Mouse (Mus musculus) lung, postnatal 25 days (tissue): Measurements from ENCODE around the gene Tpbg.
"Not testable (repeated sequence)": the region's sequence is repeated elsewhere in the genome, so short reads cannot be mapped to it uniquely, and the experiment has no call there.

ENCODE experiments used
- DNase-seq: peaks from one replicate; pipeline ENCODE4 v3.0.0; 2022; ENCODE audit warnings: low spot score

Tpbg gene

DNA sequence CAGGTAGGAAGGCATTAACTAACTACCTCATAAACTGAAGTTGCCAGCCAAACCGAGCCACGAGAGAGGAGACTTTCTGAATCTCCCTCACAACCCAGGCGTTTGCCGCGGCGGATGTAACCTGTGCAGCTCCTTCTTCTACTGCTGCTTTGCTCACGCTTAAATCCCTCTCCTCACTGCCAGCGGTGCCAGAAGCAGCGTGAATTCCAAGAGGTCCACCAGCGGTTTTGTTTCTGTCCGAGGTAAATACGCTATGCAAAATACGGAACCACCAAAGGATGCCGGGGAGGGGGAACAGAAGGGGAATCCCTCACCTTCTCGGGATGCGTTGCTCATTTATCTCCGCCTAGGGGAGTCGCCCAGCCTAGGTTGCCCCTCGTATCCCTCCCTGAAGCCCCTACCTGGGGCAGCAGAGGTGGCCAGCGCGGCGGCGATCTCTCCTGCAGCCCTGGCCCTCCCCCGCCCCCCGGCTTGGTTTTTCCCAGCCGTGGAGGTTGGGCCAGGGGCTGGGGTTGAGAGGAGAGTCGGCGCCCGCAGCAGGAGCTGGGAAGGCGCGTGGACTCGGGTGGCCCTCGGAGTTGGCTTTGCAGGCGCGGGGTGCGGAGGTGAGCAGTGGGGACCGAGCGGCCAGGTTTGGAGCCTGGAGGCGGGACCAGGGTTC is at the start of gene Tpbg:
Gene Tpbg (plus strand): TSS at position 30 of the 661 bp plus-strand sequence.
- DNase-seq = peak; percentile 7

DNA sequence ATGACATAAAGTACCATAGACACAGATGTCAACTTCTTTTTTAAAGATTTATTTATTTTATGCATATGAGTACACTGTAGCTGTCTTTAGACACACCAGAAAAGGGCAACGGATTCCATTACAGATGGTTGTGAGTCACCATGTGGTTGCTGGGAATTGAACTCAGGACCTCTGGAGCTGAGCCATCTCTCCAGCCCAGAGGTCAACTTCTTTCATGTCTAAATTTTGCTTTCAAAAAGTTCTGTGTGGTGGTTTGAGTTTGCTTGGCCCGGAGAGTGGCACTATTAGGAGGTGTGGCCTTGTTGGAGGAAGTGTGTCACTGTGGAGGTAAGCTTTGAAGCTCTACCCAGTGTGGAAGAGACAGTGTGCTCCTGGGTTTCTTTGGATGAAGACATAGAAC is 40.2 kb upstream of the Tpbg start:
- DNase-seq = not testable (repeated sequence)

DNA sequence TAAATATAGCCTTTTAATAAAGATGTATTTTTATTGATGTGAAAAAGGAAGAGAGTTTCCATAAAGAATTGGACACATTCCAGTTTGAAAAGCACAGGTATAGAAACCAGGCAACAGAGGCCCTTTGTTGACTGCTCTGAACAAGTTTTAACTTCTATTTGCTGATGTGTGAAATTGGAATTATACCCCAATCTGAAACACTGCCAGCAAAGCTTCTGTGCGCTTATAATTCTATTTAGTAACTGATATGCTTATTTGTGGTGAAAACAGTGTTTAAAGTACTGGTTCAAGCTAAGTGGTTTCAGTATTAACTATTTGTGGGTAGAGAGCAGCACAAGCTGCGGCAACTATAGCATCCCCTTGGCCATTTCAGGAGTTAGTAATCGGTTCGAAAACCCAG is 39.6 kb upstream of the Tpbg start:
- no peak for DNase-seq

DNA sequence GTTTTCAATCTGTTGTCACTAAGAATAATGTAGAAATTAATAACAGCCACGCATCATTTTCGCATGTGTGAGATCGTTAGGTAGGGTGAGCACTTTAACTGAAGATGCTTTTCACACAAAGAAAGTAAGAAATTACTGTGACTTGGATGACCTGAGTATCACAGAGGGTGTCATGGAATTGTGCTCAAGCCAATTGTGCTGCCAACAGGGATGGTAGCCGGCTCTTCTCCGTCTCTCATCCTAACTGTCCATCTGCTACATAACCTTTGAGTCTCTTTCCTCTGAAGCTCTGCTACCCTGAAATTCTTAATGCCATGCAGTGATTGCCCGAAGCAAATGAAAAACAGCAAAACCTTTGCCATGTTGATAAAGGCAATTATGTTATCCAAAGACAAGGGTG is 35.8 kb upstream of the Tpbg start:
- DNase-seq = no peak

DNA sequence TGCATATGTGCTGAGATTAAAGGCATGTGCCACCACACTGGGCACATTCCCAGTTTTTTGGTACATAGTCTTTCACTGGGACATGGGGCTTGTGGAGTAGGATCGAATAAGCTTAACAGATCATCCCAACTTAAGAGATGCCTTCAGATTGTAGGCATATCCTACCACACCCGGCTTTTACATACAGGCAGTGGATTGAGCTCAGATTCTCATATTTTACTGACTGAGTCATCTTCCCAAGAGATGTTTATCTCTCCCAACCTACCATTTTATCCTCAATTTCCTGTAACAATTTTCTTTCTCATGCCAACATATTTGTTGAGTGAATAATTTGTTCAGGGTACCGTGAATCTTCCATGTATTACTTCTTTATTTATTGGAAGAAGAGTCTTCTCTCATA is 32.9 kb upstream of the Tpbg start:
- DNase-seq = no peak

DNA sequence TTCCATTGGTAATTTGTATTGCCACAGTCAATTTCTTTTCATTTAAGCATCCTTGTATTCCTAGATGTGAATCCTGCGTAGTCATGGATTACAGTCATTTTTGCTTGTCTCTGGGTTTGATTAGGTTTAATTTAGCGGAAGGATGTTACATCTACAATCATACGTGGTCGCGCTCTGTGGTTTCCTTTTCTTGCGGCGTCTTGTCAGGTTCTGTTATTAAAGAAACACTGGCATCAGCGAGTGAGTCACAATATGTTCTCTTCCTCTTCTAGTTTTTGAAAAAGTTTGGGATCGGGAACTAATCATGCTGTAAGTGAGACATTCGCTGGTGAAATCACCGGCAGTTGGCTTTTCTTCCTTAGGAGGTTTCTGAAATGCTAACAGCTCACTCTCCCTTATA is 21.4 kb upstream of the Tpbg start:
- no peak for DNase-seq

DNA sequence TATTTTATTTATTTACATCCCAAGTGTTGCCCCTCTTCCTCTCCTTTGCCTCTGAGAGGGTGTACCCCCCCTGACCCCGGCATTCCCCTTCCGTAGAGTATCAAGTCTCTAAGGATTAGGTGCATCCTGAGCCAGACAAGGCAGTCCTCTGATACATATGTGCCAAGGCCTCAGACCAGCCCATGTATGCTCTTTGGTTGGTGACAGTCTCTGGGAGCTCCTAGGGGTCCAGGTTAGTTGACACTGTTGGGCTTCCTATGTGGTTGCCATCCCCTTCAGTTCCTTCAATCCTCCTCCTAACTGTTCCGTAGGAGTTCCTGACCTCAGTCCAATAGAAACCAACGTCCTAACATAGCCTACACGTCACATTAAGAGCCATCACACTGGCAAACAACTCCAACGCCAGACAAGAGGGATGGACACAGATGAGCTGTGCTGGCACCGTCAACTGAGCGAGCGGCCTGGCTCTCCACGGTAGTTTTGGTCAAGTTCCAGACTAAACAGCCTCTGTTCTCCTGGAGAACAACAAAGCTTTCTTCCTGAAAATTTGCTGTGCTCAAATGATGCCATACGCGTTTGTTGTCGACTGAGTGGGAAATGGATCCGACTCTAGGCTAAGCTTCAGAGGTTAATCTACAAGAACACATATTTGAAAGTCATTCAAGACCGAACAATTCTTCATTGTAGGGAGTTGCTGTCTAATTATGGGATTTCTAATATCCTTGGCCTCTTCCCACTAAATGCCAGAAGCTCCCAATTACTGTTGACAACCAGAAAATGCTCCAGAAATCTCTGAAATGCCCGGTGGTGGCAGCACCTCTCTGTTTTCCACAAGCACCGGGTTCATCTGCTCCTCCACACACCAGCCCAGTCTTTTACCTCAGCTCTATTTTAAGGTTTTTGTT is 6.4 kb upstream of the Tpbg start:
- DNase-seq = no peak

DNA sequence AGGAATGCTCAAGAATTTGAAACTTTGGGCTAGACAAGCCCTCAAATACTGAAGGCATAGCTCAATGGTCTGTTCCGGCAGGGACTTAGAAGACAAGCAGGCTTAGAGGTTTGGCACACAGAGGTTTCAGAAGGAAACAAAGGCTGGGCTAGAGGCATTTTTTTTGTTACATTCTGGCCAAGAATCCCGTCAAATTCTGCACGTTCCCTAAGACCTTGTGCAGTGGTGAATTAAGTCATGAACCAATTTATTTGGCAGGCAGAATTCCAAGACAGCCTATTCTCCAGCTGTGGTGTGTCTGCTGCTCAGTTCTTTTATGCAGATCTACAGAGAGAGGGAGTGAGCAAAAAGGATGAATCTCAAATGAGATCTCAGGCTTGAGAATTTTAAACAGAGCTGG is 2.6 kb upstream of the Tpbg start:
- no peak for DNase-seq

DNA sequence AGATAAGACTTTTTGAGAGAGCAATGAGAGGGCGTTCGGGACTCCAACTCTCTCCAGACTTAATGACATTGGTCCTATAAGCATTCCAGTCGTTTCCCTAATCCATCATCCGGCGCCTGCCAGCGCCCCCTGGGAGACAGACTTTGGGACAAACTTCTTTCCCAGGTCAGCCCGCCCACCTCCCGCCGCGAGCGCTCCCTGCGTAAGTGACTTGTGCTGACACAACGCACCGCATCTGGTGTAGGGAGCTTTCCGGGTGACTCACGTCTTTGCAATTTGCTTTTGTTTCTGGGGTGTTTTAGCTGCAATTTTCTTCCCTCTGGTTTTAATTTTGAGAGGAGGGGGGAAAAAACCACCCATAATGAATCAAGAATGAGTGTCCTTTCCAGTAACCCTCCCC is 289 bp upstream of the Tpbg start:
- DNase-seq = peak; percentile 13

DNA sequence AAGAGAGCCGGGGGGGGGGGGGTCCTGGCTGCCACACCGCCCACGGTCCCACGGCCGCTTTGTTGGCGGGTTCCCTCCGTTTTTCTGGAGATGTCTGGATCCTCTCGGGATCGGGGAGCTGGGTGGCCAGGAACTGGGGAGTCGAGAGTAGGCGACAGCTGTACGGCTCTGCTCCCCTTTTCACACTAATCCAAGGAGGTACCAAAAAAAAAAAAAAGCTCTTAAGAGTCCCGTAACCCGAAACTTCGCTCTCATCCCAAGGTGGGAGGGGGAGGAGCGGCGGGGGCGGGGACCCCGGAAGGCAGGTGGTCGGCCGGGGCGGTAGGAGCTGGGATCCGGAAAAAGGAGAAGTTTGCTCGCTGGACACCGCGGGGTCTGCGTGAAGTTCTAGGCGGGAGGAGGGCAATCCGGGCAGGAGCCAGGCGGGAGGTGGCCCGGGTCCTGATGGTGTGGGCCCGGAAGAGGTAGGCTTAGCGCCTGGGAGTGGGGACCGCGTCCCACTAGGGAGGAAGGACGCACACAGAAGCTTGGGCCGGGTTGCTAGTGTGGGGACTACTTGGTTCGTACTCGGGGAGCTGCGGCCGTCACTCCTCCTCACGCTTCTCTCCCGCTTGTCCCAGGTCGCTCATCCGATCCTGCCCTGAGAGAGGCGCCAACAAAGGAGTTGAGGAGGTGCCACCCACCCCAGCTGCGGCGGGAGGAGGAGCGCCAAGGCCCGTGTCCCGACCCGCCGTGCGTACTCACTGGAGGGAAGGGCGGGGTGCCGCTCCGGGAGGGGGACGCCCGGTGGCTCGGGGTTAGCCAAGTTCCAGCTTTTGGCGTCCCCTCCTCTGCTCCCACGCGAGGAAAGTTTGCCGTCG is 1.1 kb downstream of the Tpbg start:
- DNase-seq = peak; percentile 31

DNA sequence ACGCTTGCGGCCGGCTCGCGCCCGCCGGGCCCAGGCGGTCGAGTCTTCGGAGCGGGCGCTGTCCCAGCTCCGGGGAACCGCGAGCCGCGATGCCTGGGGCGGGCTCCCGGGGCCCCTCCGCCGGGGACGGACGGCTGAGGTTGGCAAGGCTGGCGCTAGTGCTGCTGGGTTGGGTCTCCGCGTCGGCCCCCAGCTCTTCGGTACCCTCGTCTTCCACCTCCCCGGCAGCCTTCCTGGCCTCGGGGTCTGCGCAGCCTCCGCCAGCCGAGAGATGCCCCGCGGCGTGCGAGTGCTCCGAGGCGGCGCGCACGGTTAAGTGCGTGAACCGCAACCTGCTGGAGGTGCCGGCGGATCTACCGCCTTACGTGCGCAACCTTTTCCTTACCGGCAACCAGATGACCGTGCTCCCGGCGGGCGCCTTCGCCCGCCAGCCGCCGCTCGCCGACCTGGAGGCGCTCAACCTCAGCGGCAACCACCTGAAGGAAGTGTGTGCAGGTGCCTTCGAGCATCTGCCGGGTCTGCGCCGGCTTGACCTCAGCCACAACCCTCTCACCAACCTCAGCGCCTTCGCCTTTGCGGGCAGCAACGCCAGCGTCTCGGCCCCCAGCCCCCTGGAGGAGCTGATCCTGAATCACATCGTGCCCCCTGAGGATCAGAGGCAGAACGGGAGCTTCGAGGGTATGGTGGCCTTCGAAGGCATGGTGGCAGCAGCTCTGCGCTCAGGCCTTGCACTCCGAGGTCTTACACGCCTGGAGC is 1.9 kb downstream of the Tpbg start:
- DNase-seq = no peak

DNA sequence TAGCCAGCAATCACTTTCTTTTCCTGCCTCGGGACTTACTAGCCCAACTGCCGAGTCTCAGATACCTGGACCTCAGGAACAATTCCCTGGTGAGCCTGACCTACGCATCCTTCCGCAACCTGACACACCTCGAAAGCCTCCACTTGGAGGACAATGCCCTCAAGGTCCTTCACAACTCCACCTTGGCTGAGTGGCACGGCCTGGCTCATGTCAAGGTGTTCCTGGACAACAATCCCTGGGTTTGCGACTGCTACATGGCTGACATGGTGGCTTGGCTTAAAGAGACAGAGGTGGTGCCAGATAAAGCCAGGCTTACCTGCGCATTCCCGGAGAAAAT is 2.4 kb downstream of the Tpbg start:
- no peak for DNase-seq

DNA sequence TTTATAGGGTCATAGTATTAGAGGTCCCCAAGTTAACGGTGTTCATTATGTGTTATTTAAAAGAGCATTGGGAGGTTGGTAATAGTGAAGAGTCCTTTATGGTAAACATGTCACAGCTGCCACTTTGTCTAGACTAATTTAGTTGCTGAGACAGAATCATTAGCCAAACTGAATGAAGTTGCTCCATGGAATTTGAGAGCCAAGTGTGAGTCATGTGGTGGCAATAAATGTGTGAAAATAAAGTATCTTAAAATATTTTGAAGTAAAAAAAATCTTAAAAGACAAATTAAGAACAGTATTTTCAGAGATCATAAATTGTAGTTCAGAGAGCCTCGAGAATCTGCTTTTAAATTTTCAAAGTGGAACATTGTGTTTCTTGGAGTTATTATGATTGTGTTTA is 4.0 kb downstream of the Tpbg start:
- DNase-seq = no peak

DNA sequence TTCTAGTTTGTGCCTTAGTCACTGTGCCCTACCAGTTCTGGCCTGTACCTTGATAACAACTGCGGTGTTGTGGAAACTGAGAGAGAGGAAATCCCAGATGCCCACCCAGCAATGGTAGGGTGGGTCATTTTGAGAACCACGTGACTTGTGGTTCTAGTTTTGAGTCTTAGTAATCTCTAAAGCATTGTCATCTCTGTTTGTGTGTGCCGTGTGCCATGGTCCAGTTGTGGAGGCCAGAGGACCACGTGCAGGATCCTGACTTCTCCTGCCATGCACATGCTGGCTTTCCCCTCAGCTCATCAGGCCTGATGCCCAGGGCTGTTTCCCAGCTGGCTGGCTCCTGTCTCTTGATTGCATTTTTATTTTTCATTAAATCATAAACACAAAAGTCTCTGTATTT is 12.6 kb downstream of the Tpbg start:
- no peak for DNase-seq

DNA sequence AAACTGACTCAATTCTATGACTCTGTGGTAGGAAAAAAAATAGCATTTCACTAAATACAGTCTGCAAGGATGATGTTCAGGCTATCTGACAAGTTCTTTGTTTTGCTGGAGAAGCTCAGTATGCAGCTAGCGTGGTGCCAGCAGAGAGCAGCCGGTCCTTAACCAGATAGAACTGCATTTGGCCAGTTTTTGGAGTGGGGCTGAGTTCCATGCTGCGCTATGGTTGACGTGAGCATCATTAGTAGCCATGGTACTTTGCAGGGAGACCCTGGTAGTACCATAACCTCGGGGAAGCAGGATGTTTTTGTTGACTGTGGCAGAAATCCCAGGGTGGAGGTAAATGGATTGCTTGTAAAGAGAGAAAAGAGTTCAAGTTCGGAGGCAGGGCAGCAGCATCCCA is 14.3 kb downstream of the Tpbg start:
- no peak for DNase-seq

DNA sequence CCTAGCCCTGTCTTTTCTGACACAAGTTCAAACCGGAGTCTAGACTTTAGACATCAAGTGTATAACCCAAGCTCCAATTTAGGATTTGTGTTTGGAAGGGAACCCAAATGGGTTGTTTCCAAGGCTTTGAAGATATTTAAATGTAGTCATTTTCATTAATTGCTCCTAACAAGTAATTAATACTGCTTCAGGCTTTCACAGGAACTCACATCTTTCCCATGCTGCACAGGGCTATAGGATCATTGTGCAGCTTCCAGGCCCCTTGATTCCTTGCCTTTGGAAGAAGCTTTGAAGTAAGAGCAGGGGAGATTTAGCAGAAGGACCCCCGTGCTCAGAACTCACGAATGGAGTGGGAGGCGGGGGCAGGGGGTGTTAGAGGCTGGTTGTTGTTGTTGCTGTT is 18.9 kb downstream of the Tpbg start:
- DNase-seq = no peak

DNA sequence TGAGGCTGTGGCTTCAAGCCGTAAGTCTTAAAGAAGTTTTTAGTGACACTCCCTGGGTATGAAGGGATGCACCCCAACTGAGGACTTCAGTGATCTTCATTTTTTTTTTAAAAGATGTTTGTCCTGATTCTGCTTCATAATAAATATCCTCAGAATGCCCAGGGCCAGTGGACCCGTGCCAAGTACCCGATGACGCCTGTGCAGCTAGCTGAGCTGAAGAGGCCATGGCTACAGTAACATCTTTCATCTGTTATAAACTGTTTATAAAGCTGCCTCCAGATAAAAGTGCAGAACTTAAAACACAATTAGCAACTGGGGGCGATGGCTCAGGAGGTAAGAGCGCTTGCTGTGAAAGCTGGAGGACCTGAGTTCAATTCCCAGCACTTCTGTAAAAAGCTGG is 20.4 kb downstream of the Tpbg start:
- DNase-seq = peak; percentile 8

DNA sequence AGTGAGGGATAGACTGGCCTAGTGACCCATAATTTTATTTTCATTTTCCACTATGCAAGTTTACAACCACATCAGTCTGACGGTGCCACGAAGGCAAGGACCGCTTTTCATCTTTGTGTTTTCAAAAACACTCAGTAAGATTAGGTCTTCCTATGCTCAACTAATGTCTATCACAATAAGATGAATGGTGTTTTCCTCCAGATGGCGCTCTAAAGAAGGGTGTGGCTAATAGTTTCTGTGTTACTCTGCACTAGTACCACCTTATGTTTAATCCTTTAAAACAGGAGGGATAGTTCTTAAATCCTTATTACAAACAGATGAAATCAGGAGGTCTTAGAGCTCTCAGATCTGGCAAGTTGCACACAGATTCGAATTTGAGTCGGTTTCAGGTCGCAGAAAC is 30.7 kb downstream of the Tpbg start:
- DNase-seq = no peak

DNA sequence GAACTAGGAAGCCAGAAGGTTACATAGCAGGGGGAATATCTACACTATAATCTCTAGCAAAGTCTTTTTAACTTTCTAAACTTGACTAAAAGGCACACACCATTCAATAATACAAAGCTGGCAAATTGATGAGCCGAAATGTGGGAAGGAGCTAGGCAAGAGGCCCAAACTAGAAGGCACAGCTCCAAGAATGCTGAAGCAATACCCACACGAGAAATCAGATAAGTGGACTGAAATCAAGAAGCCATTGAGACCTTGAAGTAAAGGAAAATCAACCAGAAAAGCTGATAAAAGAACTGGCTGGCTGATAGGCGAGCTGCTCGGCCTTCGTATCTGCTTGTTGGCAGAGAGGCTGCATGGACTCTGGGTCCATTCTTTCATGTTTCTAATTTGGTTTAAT is 51.5 kb downstream of the Tpbg start:
- DNase-seq = peak; percentile 3
